Mouse (Mus musculus) embryonic facial prominence, embryonic 10.5 days (tissue): ENCODE data around the gene Slc38a4. TPM values are rescaled to one million over a fixed set of nuclear protein-coding genes. Genes with fewer than 3 reads are reported as not detected.

Experiments
- DNase-seq: peaks from one replicate; pipeline ENCODE4 v3.0.0-alpha.2; 2017; ENCODE audit warnings: low spot score
- H3K27ac ChIP-seq: fragments of 300-500 bp; sonication (generic); replicated peaks from 2 replicates; pipeline ENCODE4 v1.5.1; 2016; ENCODE audit warnings: mild to moderate bottlenecking
- H3K27me3 ChIP-seq: fragments of 300-500 bp; sonication (generic); replicated peaks from 2 replicates; pipeline ENCODE4 v1.6.1; 2016; ENCODE audit warnings: low read depth, mild to moderate bottlenecking; ENCODE audit not compliant: poor library complexity, severe bottlenecking
- H3K36me3 ChIP-seq: fragments of 300-500 bp; sonication (generic); replicated peaks from 2 replicates; pipeline ENCODE4 v1.6.1; 2016; ENCODE audit warnings: mild to moderate bottlenecking, moderate library complexity
- H3K4me1 ChIP-seq: fragments of 300-500 bp; sonication (generic); 2 replicates; pipeline ENCODE4 v1.6.1; 2016
- H3K4me3 ChIP-seq: fragments of 300-500 bp; sonication (generic); 2 replicates; pipeline ENCODE4 v1.5.1; 2016; ENCODE audit warnings: mild to moderate bottlenecking, moderate library complexity
- H3K9me3 ChIP-seq: fragments of 300-500 bp; sonication (generic); 2 replicates; pipeline ENCODE4 v1.6.1; 2016; ENCODE audit warnings: mild to moderate bottlenecking
- WGBS: fragments of 180-500 bp; shearing (Covaris S2); methylation state at CpG from one replicate; pipeline ENCODE4 v1.1.7; 2016; 5-methylcytosine and 5-hydroxymethylcytosine counted together
- polyA plus RNA-seq: library from polyadenylated mRNA; unstranded; fragments of >200 nt; fragmentation: Nextera tagmentation; extraction: Ambion mirVana; gene quantifications from 2 replicates; pipeline ENCODE4 v1.2.1, GENCODE M21; 2016

Slc38a4 gene
- 53.5 and 57.2 TPM in 2 replicates for polyA plus RNA-seq

DNA sequence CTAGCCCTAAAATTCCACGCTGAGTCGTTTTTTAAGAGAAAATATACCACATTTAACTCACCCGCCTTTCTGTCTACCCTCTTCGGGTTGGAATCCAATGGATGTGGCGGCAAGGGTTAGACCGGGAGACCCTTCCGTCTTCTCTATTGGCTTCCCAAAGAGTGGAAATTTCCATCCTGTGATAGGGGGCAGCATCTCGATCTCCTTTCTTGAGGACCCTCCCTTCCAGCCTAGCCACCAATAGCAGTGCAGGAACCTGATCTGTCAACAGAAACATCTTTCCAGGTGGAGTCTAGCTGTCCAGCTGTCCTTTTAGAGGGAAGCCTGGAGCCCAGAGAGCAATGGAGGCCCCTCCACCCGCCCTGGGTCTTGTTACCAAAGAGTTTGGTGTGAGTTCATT lies at the start of gene Slc38a4:
Gene Slc38a4 (minus strand): TSS at position 163 of the 400 bp plus-strand sequence.
- Histone ChIP-seq H3K9me3 (peaks cover 26% of the 10 kb centered on the region), H3K36me3 (peaks cover 3% of the 10 kb centered on the region; the same call in 1 of the 2 replicates), H3K4me1 (peaks cover 31% of the 10 kb centered on the region), H3K27ac (peak within 1 kb of the TSS; percentile 82), H3K4me3 (peak within 1 kb of the TSS; percentile 60), H3K27me3 (no peaks in the 10 kb centered on the region)
- peak; percentile 71 for DNase-seq
- WGBS, result 50% methylated on average over 9 of the region's 9 CpGs

DNA sequence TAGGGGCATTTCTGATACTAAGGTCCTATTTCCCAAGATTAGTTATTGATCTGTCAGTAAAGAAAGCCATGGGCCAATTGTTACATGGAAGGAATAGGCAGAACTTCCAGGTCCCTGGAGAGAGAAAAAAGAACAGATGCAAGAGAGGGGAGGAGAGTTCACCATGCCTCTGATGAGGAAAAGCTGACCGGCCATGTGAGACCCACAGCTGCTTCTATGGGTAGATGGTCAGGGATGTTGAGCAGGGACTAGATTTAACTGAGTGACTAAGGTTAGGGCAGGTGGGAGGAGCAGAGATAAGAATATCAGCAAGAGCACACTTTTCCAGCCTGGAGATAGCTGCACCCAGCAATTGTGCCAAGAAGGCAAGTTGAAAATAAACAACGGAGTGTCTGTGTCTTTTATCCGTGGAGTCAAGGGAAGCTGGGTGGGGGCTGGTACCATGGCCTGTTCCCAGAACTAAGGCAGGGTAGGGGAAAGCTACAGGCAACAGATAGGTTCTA lies 49.2 kb upstream of the Slc38a4 start:
- 73% methylated on average over 3 of the region's 3 CpGs for WGBS
- Histone ChIP-seq H3K4me3 (no peak overlapping the region), H3K27me3 (no peaks in the 10 kb centered on the region), H3K27ac (no peak overlapping the region), H3K4me1 (peaks cover 16% of the 10 kb centered on the region), H3K36me3 (no peaks in the 10 kb centered on the region), H3K9me3 (no peaks in the 10 kb centered on the region)
- no peak for DNase-seq

DNA sequence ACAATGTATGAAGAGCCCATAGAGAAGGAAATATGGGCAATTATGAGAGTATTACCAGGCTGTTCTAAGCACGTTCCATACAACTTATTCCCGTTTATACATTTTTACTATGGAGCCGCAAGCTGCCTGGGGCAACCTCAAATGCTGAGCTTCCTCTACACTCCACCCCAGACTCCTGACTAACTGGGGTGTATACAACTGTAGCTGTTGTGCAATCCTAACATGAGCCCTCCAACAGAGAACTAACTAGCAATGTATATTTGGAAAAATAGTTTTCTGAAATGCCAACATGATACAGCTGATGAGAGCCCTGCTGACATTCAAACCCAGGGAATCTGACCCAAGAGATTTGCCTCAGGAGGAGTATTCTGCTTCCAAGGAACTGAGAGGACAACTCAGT lies 48.3 kb upstream of the Slc38a4 start:
- Histone ChIP-seq H3K36me3 (no peaks in the 10 kb centered on the region), H3K4me3 (no peak overlapping the region), H3K27ac (no peak overlapping the region), H3K4me1 (peaks cover 16% of the 10 kb centered on the region), H3K27me3 (no peaks in the 10 kb centered on the region), H3K9me3 (no peaks in the 10 kb centered on the region)
- DNase-seq, result no peak
- 92% methylated on average over 3 of the region's 3 CpGs for WGBS

DNA sequence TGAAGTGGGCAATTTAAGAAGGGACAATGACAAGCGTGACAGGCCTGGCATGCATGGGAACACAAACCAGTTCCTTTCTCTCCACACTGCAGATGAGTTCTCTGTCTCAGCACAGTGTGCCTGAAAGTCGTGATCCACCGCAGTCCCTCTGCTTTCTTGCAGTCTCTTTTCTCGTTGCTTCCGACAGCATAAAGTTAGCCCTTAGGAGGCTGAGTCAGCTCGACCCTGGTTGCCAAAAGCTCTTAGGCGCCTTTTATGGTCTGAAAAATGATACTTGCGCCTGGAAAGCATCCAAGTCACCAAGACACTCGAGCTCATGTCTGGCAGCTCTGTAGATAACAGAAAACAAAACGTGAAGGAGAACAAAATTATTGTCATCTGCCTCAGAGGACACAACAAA lies 47.1 kb upstream of the Slc38a4 start:
- peaks cover 14% of the 10 kb centered on the region for H3K4me1 ChIP-seq
- H3K27me3 ChIP-seq, result no peaks in the 10 kb centered on the region
- no peaks in the 10 kb centered on the region for H3K9me3 ChIP-seq
- WGBS, result 68% methylated on average over 10 of the region's 10 CpGs
- no peaks in the 10 kb centered on the region for H3K36me3 ChIP-seq
- no peak for DNase-seq
- H3K4me3 ChIP-seq, result no peak overlapping the region
- no peak overlapping the region for H3K27ac ChIP-seq

DNA sequence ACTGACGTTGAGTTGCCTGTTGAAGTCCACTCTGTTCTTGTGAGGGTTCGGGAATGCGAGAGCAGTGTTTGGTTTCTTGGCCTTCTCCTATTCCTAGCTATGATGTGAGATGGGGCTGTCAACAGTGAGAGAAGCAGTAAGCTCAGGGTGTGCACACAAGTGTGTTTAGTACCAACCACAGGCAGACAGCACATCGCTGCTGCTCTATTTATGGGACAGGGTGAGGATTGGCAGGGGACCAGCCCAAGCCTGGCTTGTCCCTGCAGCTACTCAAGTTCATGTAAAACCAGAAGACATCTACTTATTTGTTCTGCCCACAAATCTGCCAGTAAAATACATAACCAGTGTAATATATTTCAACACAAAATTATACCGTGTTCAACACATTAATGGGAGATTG lies 46.4 kb upstream of the Slc38a4 start:
- peaks cover 10% of the 10 kb centered on the region for H3K4me1 ChIP-seq
- no peaks in the 10 kb centered on the region for H3K27me3 ChIP-seq
- H3K4me3 ChIP-seq, result no peak overlapping the region
- no peaks in the 10 kb centered on the region for H3K36me3 ChIP-seq
- H3K9me3 ChIP-seq, result no peaks in the 10 kb centered on the region
- no peak for DNase-seq
- WGBS, result 96% methylated on average over 5 of the region's 5 CpGs
- no peak overlapping the region for H3K27ac ChIP-seq

DNA sequence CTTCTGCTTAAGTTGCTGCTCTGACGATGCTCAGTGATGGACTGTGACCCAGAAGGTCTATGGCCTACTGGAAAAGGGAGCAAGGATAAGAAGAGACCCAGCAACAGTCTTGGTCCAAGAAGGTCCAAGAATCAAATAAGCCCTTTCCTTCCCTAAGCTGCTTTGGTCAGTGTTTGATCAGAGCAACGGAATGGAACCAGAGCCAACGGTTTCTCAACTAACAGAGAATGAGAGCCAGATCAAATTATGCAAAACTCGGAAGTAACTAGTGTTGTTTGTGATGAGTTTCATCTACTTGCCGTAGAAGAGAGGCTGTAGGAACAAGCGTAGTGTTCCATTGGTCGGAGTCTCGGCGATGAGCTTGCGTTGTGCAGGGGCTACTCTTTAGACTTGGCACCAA lies 43.3 kb upstream of the Slc38a4 start:
- H3K27ac ChIP-seq, result no peak overlapping the region
- no peaks in the 10 kb centered on the region for H3K36me3 ChIP-seq
- no peak overlapping the region for H3K4me3 ChIP-seq
- DNase-seq, result no peak
- WGBS, result 96% methylated on average over 10 of the region's 10 CpGs
- H3K27me3 ChIP-seq, result no peaks in the 10 kb centered on the region
- H3K4me1 ChIP-seq, result peaks cover 10% of the 10 kb centered on the region
- no peaks in the 10 kb centered on the region for H3K9me3 ChIP-seq

DNA sequence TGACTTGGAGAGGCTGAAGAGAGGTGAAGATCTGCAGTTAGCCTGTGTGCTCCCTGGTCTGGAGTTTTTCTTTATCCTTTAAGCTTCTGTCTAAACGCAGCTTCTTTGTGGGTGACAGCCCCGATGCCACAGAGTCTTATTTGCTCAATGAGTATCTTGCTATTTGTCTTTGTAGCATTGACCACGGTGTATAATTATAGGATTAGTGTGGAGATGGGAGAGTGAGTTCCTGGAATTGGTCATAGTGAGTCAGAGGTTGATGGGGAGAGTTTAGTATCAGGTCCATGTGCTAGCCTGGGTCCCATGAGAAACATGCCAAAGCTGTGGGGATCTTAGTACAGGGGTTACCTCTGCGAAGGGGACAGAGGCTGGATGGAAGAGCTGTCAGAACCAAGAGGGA lies 41.8 kb upstream of the Slc38a4 start:
- Histone ChIP-seq H3K4me1 (peaks cover 10% of the 10 kb centered on the region), H3K4me3 (no peak overlapping the region), H3K9me3 (no peaks in the 10 kb centered on the region), H3K36me3 (no peaks in the 10 kb centered on the region), H3K27me3 (no peaks in the 10 kb centered on the region), H3K27ac (no peak overlapping the region)
- no peak for DNase-seq
- 67% methylated on average over 4 of the region's 4 CpGs for WGBS

DNA sequence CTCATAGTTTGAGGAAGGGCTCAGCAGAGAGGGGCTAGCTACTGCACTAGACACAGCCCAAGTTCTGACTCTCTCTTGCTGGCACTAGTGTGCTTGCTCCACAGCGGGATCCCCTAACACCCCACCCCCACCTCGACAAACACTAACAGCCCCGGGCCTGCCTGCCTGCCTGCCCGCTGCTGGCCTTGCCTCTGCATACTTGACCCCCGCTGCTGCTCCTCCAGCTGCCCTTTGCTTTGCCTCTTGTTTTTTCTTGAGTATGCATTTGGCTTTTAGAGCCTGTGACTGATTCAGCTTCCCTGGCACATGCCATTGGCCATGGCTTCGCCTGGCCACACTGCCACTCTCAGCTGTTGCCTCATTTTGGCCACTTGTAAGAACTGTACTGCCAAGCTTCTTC lies 33.8 kb upstream of the Slc38a4 start:
- Histone ChIP-seq H3K27me3 (no peaks in the 10 kb centered on the region), H3K9me3 (no peaks in the 10 kb centered on the region), H3K27ac (peak overlapping the region; percentile 63), H3K4me1 (peaks cover 30% of the 10 kb centered on the region), H3K4me3 (peak overlapping the region; percentile 28; the same call in 1 of the 2 replicates), H3K36me3 (no peaks in the 10 kb centered on the region)
- peak; percentile 80 for DNase-seq
- WGBS, result 4% methylated on average over 6 of the region's 6 CpGs

DNA sequence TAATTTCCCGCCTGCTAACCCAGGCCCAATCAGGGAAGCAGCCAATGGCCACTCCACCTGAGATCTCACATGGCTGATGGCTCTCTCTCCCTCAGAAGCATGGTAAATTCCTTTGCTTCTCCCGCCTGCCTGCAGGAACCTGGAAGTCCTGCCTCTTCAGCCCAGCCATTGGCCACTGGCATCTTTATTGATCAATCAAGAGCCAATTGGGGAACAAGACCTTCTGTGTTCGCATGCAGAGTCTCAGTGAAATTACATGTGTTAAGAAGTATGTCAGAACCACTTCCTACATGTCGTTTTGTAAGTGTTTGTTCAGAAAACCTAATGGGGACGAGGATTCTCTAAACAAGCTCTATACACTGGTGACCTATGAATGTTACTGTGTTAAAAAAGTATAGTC lies 30.1 kb upstream of the Slc38a4 start:
- DNase-seq, result peak; percentile 77
- H3K27me3 ChIP-seq, result no peaks in the 10 kb centered on the region
- H3K27ac ChIP-seq, result peak overlapping the region; percentile 82
- peak overlapping the region; percentile 28 for H3K4me3 ChIP-seq
- no peaks in the 10 kb centered on the region for H3K9me3 ChIP-seq
- H3K4me1 ChIP-seq, result peaks cover 30% of the 10 kb centered on the region
- H3K36me3 ChIP-seq, result no peaks in the 10 kb centered on the region
- 42% methylated on average over 5 of the region's 5 CpGs for WGBS

DNA sequence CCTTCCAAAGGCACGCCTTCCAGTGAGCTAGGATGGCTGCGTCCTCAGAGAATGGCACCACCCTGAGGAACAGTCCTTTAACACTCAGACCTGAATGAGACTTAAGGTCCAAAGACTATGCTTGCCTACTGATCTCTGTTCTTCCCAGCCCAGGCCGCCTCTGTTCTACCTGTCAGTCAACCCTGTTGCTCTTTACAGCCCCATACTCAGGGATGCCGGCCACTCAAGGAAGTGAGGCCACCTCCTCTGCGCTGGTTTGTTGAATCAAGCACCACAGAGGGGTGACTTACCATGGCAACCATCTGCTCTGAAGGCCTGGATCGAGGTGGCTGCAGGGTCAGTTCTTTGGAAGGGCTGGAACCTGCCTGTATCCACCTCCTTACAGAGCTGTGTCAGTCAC lies 21.9 kb upstream of the Slc38a4 start:
- DNase-seq, result no peak
- WGBS, result 87% methylated on average over 6 of the region's 6 CpGs
- Histone ChIP-seq H3K27me3 (no peaks in the 10 kb centered on the region), H3K27ac (no peak overlapping the region), H3K4me1 (peaks cover 24% of the 10 kb centered on the region), H3K36me3 (no peaks in the 10 kb centered on the region), H3K4me3 (no peak overlapping the region), H3K9me3 (no peaks in the 10 kb centered on the region)

DNA sequence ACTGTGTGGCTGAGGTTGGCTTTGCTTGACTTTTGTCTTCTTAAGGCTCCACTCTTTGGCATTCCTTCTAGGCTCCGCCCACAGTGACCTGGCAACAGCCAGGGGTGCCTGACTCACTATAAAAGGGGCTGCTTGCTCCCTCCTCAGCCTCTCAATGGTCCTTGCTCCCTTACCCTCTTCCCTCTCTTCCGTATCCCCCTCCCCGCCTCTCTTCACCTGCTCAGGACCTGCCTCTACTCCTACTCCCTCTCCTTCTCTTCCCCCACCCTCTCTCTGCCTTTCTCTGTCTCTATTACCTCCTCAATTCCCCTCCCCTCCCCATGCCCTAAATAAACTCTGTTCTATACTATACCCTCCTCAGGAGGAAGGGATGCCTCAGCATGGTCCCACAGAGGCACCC lies 20.3 kb upstream of the Slc38a4 start:
- H3K36me3 ChIP-seq, result no peaks in the 10 kb centered on the region
- peaks cover 25% of the 10 kb centered on the region for H3K4me1 ChIP-seq
- no peaks in the 10 kb centered on the region for H3K9me3 ChIP-seq
- H3K27me3 ChIP-seq, result no peaks in the 10 kb centered on the region
- no peak overlapping the region for H3K4me3 ChIP-seq
- DNase-seq, result no peak
- H3K27ac ChIP-seq, result peak overlapping the region; percentile 44; the same call in 1 of the 2 replicates
- 78% methylated on average over 3 of the region's 3 CpGs for WGBS

DNA sequence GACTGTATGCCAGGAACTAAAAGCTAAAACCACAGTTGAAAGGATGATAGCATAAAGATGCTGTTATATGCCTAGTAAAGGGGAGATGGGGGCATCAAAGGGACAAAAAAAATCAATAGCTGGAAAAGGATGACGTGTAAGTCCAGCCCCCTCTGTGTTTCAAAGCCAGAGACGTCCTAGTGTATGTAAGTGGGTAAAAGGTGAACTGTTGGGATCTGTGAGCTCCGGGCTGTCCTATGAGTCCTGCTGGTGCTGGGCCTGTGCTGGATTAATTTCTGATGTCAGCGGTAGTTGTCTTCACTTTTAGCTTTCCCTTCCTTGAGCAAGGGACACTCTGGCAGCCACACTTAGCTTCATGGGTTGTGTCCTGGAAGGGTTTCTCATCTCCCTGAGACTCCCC lies 19.5 kb upstream of the Slc38a4 start:
- Histone ChIP-seq H3K4me3 (no peak overlapping the region), H3K9me3 (no peaks in the 10 kb centered on the region), H3K27me3 (no peaks in the 10 kb centered on the region), H3K36me3 (no peaks in the 10 kb centered on the region), H3K27ac (no peak overlapping the region; the same call in 1 of the 2 replicates), H3K4me1 (peaks cover 25% of the 10 kb centered on the region)
- no peak for DNase-seq
- 76% methylated on average over 4 of the region's 4 CpGs for WGBS

DNA sequence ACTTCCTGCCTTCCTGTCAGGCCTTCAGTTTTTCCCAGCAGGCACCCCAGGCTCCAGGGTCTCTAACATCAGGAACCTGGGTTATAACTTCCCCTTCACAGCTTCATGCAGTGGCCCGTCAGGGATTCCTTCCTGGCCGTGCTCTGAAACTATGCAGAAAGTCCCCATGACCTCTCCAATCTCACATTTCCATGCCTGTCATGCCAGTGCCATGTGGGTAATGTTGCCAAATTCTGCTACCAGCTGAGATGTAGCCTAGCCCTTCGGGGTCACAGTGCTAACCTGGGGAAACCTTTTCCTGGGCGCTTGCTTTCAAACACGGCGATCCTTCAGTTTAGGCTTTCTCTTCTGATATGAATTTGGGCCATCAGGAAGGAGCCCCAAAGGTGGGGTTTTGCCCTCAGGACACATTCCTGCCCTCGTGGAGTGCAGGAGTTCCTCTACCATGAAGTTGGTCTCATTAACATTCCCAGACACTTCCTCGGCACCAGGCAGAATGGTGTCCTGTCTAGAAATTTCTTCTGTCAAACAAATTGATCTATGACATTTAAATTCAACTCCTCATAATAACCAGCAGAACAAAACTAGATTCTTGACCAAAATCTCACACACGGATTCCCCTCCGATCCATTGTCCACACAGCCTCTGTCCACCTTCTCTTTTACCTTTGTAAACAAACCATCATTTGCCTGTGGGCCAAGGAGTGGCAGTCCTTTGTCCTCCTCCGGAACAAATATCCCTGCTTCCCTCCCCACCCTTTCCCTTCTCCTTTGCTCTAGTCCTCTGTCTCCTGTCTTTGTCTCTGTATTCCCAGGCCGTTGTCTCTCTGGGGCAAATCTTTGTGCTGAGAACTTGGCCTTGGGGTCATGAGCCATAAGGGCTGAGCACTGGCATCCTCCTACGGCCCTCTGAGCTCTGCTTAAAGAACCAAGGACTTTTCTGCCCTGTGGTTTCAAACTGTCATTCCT lies 17.4 kb upstream of the Slc38a4 start:
- H3K9me3 ChIP-seq, result no peaks in the 10 kb centered on the region
- H3K36me3 ChIP-seq, result no peaks in the 10 kb centered on the region
- no peak overlapping the region for H3K4me3 ChIP-seq
- H3K27me3 ChIP-seq, result no peaks in the 10 kb centered on the region
- 55% methylated on average over 13 of the region's 13 CpGs for WGBS
- peak overlapping the region; percentile 80 for H3K27ac ChIP-seq
- H3K4me1 ChIP-seq, result peaks cover 25% of the 10 kb centered on the region
- DNase-seq, result no peak
